12 mouse cellular contexts compared by ENCODE assay signal in the genomic region with DNA sequence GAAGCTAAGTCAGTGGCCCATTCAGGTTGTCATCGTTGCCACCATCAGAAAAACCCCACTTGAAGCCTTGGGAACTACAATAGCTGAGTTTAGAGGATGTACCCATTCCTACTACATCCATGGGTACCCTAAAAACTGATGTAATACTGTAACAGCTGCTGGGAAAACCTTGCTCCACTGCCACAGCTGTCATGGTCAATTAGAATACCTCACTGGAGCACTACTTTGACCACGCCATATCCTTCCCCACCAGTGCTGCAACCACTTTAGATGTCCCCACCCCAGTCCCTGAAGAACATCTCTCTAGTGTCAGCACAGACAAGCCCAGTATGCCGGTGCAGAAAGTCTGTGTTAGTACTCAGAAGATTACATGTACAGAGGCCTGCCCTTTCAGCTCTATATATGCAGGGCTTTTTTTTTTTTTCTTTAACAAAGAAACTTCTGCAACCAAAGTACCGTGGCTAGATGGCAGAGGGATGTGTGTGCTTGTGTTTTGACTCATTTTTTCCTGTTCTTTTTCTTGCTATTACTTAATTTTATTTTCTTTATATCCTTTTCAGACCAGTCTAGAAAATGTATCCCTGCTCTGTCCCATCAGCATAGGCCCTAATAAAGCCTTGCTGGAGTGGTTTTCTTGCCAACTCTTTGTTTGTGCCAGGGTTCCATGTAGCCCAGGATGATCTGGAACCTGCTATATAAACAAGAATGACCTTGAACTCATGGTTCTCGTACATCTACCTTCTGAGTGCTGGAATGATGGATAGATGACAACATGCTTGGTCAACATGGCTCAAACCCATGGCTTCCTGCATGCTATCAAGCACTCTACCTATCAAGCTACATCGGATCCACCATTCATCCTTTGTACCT.
DNase-seq lines count a peak whose midpoint lies in the region; ATAC-seq and TF ChIP-seq lines count a peak whose summit lies in the region.
"Had no signal": no experiment of that assay in that cellular context is flagged by ENCODE, and none has a peak within 500 bp of the region (broad histone marks: within the 10 kb centered on the region; RNA-seq: fewer than 3 reads in every experiment).

No protein-coding gene starts in this region.

- no peak overlapping the region for H3K4me3 ChIP-seq in forebrain, postnatal 0 days (ENCODE audit: low read depth, low read length)
- no peak overlapping the region for H3K4me3 ChIP-seq in forebrain, embryonic 11.5 days (ENCODE audit: low read depth, low read length)
- no peak overlapping the region for H3K4me3 ChIP-seq in heart, embryonic 16.5 days (ENCODE audit: low read length)
- no peak overlapping the region for H3K4me3 ChIP-seq in heart, embryonic 10.5 days
- no peak overlapping the region for H3K4me3 ChIP-seq in liver, postnatal 0 days (ENCODE audit: low read depth, low read length)
- H3K4me3 ChIP-seq in myocyte, result no peak overlapping the region
- H3K4me3 ChIP-seq: kidney, embryonic 15.5 days; limb, embryonic 13.5 days had no signal

- no peak overlapping the region for H3K9ac ChIP-seq in forebrain, postnatal 0 days
- no peak overlapping the region for H3K9ac ChIP-seq in forebrain, embryonic 11.5 days (ENCODE audit: low read length)
- H3K9ac ChIP-seq in heart, embryonic 16.5 days (ENCODE audit: low read length), result no peak overlapping the region
- H3K9ac ChIP-seq in liver, postnatal 0 days (replicated peaks), result no peak overlapping the region
- H3K9ac ChIP-seq: kidney, embryonic 15.5 days; limb, embryonic 13.5 days had no signal

- H3K79me2 ChIP-seq in myocyte (ENCODE audit: control insufficient read depth, insufficient read depth), result no peaks in the 10 kb centered on the region

- TF ChIP-seq CTCF in forebrain, postnatal 0 days (IDR thresholded peaks at IDR 0.05; ENCODE audit: low read depth), result no peak
- no peak for TF ChIP-seq CTCF in liver, postnatal 0 days (IDR thresholded peaks at IDR 0.05; ENCODE audit: low read depth)

- no peak overlapping the region for H3K4me2 ChIP-seq in forebrain, postnatal 0 days (ENCODE audit: low read depth)
- H3K4me2 ChIP-seq in forebrain, embryonic 11.5 days (ENCODE audit: low read depth, low read length, severe bottlenecking), result no peak overlapping the region
- no peak overlapping the region for H3K4me2 ChIP-seq in heart, embryonic 16.5 days (ENCODE audit: low read depth, low read length)
- H3K4me2 ChIP-seq in liver, postnatal 0 days (ENCODE audit: low read depth, low read length), result no peak overlapping the region
- H3K4me2 ChIP-seq in myocyte (ENCODE audit: low read depth), result peak overlapping the region; percentile 59
- H3K4me2 ChIP-seq: kidney, embryonic 15.5 days; limb, embryonic 13.5 days had no signal

- H3K27ac ChIP-seq in forebrain, postnatal 0 days (ENCODE audit: low read depth, low read length), result no peak overlapping the region
- no peak overlapping the region for H3K27ac ChIP-seq in forebrain, embryonic 11.5 days (ENCODE audit: low read depth, low read length)
- H3K27ac ChIP-seq in heart, embryonic 16.5 days (ENCODE audit: low read length), result peak overlapping the region; percentile 79
- no peak overlapping the region for H3K27ac ChIP-seq in heart, embryonic 10.5 days
- H3K27ac ChIP-seq in liver, postnatal 0 days (ENCODE audit: low read depth), result no peak overlapping the region
- H3K27ac ChIP-seq: kidney, embryonic 15.5 days; limb, embryonic 13.5 days had no signal

- ATAC-seq in forebrain, postnatal 0 days, result peak; percentile 1; the same call in 1 of the 2 replicates
- ATAC-seq in forebrain, embryonic 11.5 days (replicated peaks; ENCODE audit: low FRiP score), result no peak
- ATAC-seq in heart, embryonic 16.5 days (replicated peaks; ENCODE audit: extremely low read depth, insufficient read depth, low FRiP score), result no peak
- ATAC-seq in liver, postnatal 0 days, result 0 out of 2 replicates have a peak, but pooled peaks have one; percentile 35
- ATAC-seq: intestine, postnatal 0 days had no signal

- no peak for TF ChIP-seq POLR2A in myocyte (IDR thresholded peaks at IDR 0.05; ENCODE audit: insufficient read length, low read depth)

- 81% methylated on average over 6 of the region's 6 CpGs for WGBS in forebrain, postnatal 0 days
- 88% methylated on average over 6 of the region's 6 CpGs for WGBS in forebrain, embryonic 11.5 days
- WGBS in heart, embryonic 16.5 days, result 64% methylated on average over 6 of the region's 6 CpGs
- WGBS in heart, embryonic 10.5 days, result 83% methylated on average over 6 of the region's 6 CpGs
- 82% methylated on average over 6 of the region's 6 CpGs for WGBS in liver, postnatal 0 days (ENCODE audit: insufficient replicate concordance)

- no peaks in the 10 kb centered on the region for H3K9me3 ChIP-seq in forebrain, postnatal 0 days (ENCODE audit: low read length)
- H3K9me3 ChIP-seq in forebrain, embryonic 11.5 days (ENCODE audit: control insufficient read depth, low read length), result no peaks in the 10 kb centered on the region
- no peaks in the 10 kb centered on the region for H3K9me3 ChIP-seq in heart, embryonic 16.5 days (replicated peaks; ENCODE audit: control insufficient read depth, low read length)
- H3K9me3 ChIP-seq in heart, embryonic 10.5 days, result no peaks in the 10 kb centered on the region
- H3K9me3 ChIP-seq in liver, postnatal 0 days (ENCODE audit: low read length), result no peaks in the 10 kb centered on the region
- H3K9me3 ChIP-seq: kidney, embryonic 15.5 days; limb, embryonic 13.5 days had no signal

- TF ChIP-seq EP300 in liver, postnatal 0 days (IDR thresholded peaks at IDR 0.05; ENCODE audit: low read depth), result no peak

- H3K27me3 ChIP-seq in forebrain, postnatal 0 days (ENCODE audit: insufficient read depth, low read length), result no peaks in the 10 kb centered on the region
- H3K27me3 ChIP-seq in forebrain, embryonic 11.5 days (ENCODE audit: control insufficient read depth, insufficient read depth, low read length), result no peaks in the 10 kb centered on the region
- no peaks in the 10 kb centered on the region for H3K27me3 ChIP-seq in heart, embryonic 16.5 days (ENCODE audit: control insufficient read depth, insufficient read depth, low read length)
- H3K27me3 ChIP-seq in heart, embryonic 10.5 days (ENCODE audit: insufficient read depth, poor library complexity, severe bottlenecking), result no peaks in the 10 kb centered on the region
- no peaks in the 10 kb centered on the region for H3K27me3 ChIP-seq in liver, postnatal 0 days (ENCODE audit: insufficient read depth, low read length)
- H3K27me3 ChIP-seq in myocyte (ENCODE audit: control insufficient read depth, insufficient read depth, insufficient read length), result no peaks in the 10 kb centered on the region
- H3K27me3 ChIP-seq: kidney, embryonic 15.5 days had no signal

- no peak overlapping the region for H3ac ChIP-seq in myocyte (ENCODE audit: control insufficient read depth, insufficient read length)

- H3K4me1 ChIP-seq in forebrain, postnatal 0 days (ENCODE audit: insufficient read depth), result no peaks in the 10 kb centered on the region
- H3K4me1 ChIP-seq in forebrain, embryonic 11.5 days (replicated peaks; ENCODE audit: control insufficient read depth, insufficient read depth, low read length), result no peaks in the 10 kb centered on the region
- peaks cover 7% of the 10 kb centered on the region; the same call in 1 of the 2 replicates for H3K4me1 ChIP-seq in heart, embryonic 16.5 days (ENCODE audit: control insufficient read depth, insufficient read depth, low read length)
- H3K4me1 ChIP-seq in heart, embryonic 10.5 days, result no peaks in the 10 kb centered on the region
- no peaks in the 10 kb centered on the region for H3K4me1 ChIP-seq in liver, postnatal 0 days (ENCODE audit: insufficient read depth)
- H3K4me1 ChIP-seq: kidney, embryonic 15.5 days had no signal

- DNase-seq in forebrain, postnatal 0 days, result no peak
- no peak for DNase-seq in forebrain, embryonic 11.5 days (ENCODE audit: low spot score)
- no peak for DNase-seq in heart, embryonic 10.5 days (ENCODE audit: low spot score)
- no peak for DNase-seq in liver, postnatal 0 days
- no peak for DNase-seq in liver
- DNase-seq: B cell, adult 2 months; retina, postnatal 1 day had no signal

- H3K36me3 ChIP-seq in forebrain, postnatal 0 days (ENCODE audit: insufficient read depth), result no peaks in the 10 kb centered on the region
- no peaks in the 10 kb centered on the region for H3K36me3 ChIP-seq in forebrain, embryonic 11.5 days (ENCODE audit: control insufficient read depth, insufficient read depth, low read length)
- H3K36me3 ChIP-seq in heart, embryonic 16.5 days (ENCODE audit: control insufficient read depth, insufficient read depth), result no peaks in the 10 kb centered on the region
- no peaks in the 10 kb centered on the region for H3K36me3 ChIP-seq in heart, embryonic 10.5 days
- no peaks in the 10 kb centered on the region for H3K36me3 ChIP-seq in liver, postnatal 0 days (replicated peaks; ENCODE audit: insufficient read depth, low read length)
- no peaks in the 10 kb centered on the region for H3K36me3 ChIP-seq in myocyte (ENCODE audit: control insufficient read depth, insufficient read depth)
- H3K36me3 ChIP-seq: kidney, embryonic 15.5 days; limb, embryonic 13.5 days had no signal

TF ChIP-seq in myocyte, 11 proteins besides CTCF, POLR2A, EP300 and RAD21:
- TF ChIP-seq MYOD1 (IDR thresholded peaks at IDR 0.05; ENCODE audit: control insufficient read depth in 1 of 3, insufficient read length in 2 of 3, low read depth in 2 of 3), result peak; percentile 90 to 97 (median 97)
- TF ChIP-seq REST (IDR thresholded peaks at IDR 0.05; ENCODE audit: insufficient read depth, insufficient read length), result no peak
- no peak for TF ChIP-seq MAX (IDR thresholded peaks at IDR 0.05; ENCODE audit: low read depth)
- TF ChIP-seq SRF (IDR thresholded peaks at IDR 0.05; ENCODE audit: control insufficient read depth, insufficient read length, low read depth), result no peak
- TF ChIP-seq MYOG (IDR thresholded peaks at IDR 0.05; ENCODE audit: control insufficient read depth in 1 of 3, insufficient read depth in 1 of 3, insufficient read length in 2 of 3, low read depth in 2 of 3), result peak in 2 of 3 experiments; percentile 25 to 39
- TF ChIP-seq TCF3 (IDR thresholded peaks at IDR 0.05; ENCODE audit: insufficient read length, low read depth), result peak; percentile 46
- TF ChIP-seq POLR2AphosphoS2 (IDR thresholded peaks at IDR 0.05; ENCODE audit: insufficient read length, low read depth), result no peak
- TF ChIP-seq E2F4 (IDR thresholded peaks at IDR 0.05; ENCODE audit: insufficient read depth), result no peak
- TF ChIP-seq TCF12 (IDR thresholded peaks at IDR 0.05; ENCODE audit: insufficient read depth, poor library complexity, severe bottlenecking), result peak; percentile 85
- peak; percentile 77 for TF ChIP-seq CEBPB (IDR thresholded peaks at IDR 0.05; ENCODE audit: insufficient read depth, poor library complexity, severe bottlenecking)
- TF ChIP-seq USF1 (IDR thresholded peaks at IDR 0.05; ENCODE audit: low read depth), result no peak

Comparison
In these comparisons a context has a peak if more than half of its experiments do, and no peak if none do; other contexts are left out.
1. ATAC-seq: peak in forebrain, postnatal 0 days (single experiment) and liver, postnatal 0 days (single experiment); none in forebrain, embryonic 11.5 days (single experiment) and heart, embryonic 16.5 days (single experiment).